Mouse (Mus musculus) naive thymus-derived CD4-positive, alpha-beta T cell, adult 2 months (primary cell): ENCODE measurements at regions not wholly inside any gene's neighbourhood (a gene's known extent, or its start where the extent isn't known, plus 50 kb on each side); places are given as distances from the start of the nearest gene placed in this dataset.

Source experiments
- DNase-seq: peaks from one replicate; pipeline ENCODE4 v3.0.0-alpha.2; 2011; ENCODE audit warnings: low read depth

- DNase-seq, result no peak
These were observed 378.7 kb upstream of the Mki67 start for GRCm38 (mm10) chr7:136094681-136095360.

GRCm38 (mm10) chr7:136104021-136104420 lies 387.9 kb upstream of the Mki67 start:
- no peak for DNase-seq

GRCm38 (mm10) chr7:136112163-136112562 lies 396.0 kb upstream of the Mki67 start:
- DNase-seq, result no peak

GRCm38 (mm10) chr7:136120930-136121329 lies 404.8 kb upstream of the Mki67 start:
- DNase-seq, result no peak

- DNase-seq, result no peak
These were observed 405.2 kb upstream of the Mki67 start for GRCm38 (mm10) chr7:136121406-136121805.

GRCm38 (mm10) chr7:136124786-136125185 lies 408.6 kb upstream of the Mki67 start:
- DNase-seq, result no peak

- DNase-seq, result no peak
These were observed 410.2 kb upstream of the Mki67 start for GRCm38 (mm10) chr7:136126393-136126792.

GRCm38 (mm10) chr7:136127576-136127975 lies 411.4 kb upstream of the Mki67 start:
- no peak for DNase-seq

- DNase-seq, result no peak
These were observed 413.6 kb upstream of the Mki67 start for GRCm38 (mm10) chr7:136129721-136130123.

- DNase-seq, result no peak
These were observed 414.6 kb upstream of the Mki67 start for GRCm38 (mm10) chr7:136130666-136131239.

GRCm38 (mm10) chr7:136132976-136133375 lies 416.8 kb upstream of the Mki67 start:
- no peak for DNase-seq

GRCm38 (mm10) chr7:136136666-136137065 lies 420.5 kb upstream of the Mki67 start:
- no peak for DNase-seq

GRCm38 (mm10) chr7:136137341-136137740 lies 421.2 kb upstream of the Mki67 start:
- no peak for DNase-seq

GRCm38 (mm10) chr7:136137831-136138602 lies 421.9 kb upstream of the Mki67 start:
- no peak for DNase-seq

GRCm38 (mm10) chr7:136142832-136143231 lies 426.7 kb upstream of the Mki67 start:
- DNase-seq, result no peak

- no peak for DNase-seq
These were observed 434.0 kb upstream of the Mki67 start for GRCm38 (mm10) chr7:136150196-136150595.

GRCm38 (mm10) chr7:136151301-136151930 lies 435.3 kb upstream of the Mki67 start:
- DNase-seq, result no peak

GRCm38 (mm10) chr7:136152470-136152869 lies 436.3 kb upstream of the Mki67 start:
- peak; percentile 2 for DNase-seq

- no peak for DNase-seq
These were observed 437.5 kb upstream of the Mki67 start for GRCm38 (mm10) chr7:136153621-136154020.

GRCm38 (mm10) chr7:136159136-136159535 lies 443.0 kb upstream of the Mki67 start:
- DNase-seq, result no peak

GRCm38 (mm10) chr7:136161526-136161925 lies 445.4 kb upstream of the Mki67 start:
- DNase-seq, result no peak

- DNase-seq, result no peak
These were observed 448.7 kb upstream of the Mki67 start for GRCm38 (mm10) chr7:136164834-136165233.

- no peak for DNase-seq
These were observed 453.1 kb upstream of the Mki67 start for GRCm38 (mm10) chr7:136169261-136169660.
